Mouse (Mus musculus): Measurements from ENCODE around the gene Srrm3. TPM values are rescaled to one million over a fixed set of nuclear protein-coding genes. Genes with fewer than 3 reads are reported as not detected.

Srrm3 gene
- total and polyA plus RNA-seq, 2 experiments from 2014 or later, result 50.8 to 106 TPM

GRCm38 (mm10) chr5:135911633-135912220 lies 105.0 kb downstream of the Srrm3 start:
- H3K4me3 ChIP-seq (ENCODE audit: low read length), result no peak overlapping the region
- no peak overlapping the region for H3K9ac ChIP-seq (replicated peaks; ENCODE audit: low read length)
- H3K36me3 ChIP-seq (ENCODE audit: insufficient read depth, low read length), result peaks cover 35% of the 10 kb centered on the region
- no peak for TF ChIP-seq CTCF (IDR thresholded peaks at IDR 0.05; ENCODE audit: low read depth)
- no peaks in the 10 kb centered on the region for H3K27me3 ChIP-seq (ENCODE audit: insufficient read depth, low read length)
- H3K4me2 ChIP-seq (ENCODE audit: low read depth, low read length), result no peak overlapping the region
- no peak overlapping the region for H3K27ac ChIP-seq
- DNase-seq (ENCODE audit: low spot score) (no peak), ATAC-seq (no peak)
- no peaks in the 10 kb centered on the region for H3K4me1 ChIP-seq (ENCODE audit: insufficient read depth, low read length)
- H3K9me3 ChIP-seq (ENCODE audit: low read length), result no peaks in the 10 kb centered on the region
- WGBS, result 91% methylated on average over 11 of the region's 11 CpGs

DNA sequence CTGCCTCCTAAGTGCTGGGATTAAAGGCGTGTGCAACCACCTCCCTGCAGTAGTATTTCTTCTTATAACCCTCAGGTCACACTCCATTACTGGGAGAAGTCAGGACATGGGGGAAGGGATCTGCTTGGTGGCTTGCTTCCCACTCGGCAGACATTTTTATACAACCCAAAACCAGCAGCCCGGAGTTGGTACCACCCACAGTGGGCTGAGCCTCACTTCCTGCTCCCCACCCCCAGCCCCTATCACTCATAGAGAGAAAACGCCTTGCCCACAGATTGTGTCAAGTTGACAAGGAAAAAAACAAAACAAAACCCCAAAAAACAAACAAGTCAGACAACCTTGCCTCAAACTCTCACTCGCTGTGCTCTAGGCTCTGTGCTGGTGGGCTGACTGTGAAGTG lies 106.5 kb downstream of the Srrm3 start:
- TF ChIP-seq CTCF (IDR thresholded peaks at IDR 0.05; ENCODE audit: low read depth), result no peak

DNA sequence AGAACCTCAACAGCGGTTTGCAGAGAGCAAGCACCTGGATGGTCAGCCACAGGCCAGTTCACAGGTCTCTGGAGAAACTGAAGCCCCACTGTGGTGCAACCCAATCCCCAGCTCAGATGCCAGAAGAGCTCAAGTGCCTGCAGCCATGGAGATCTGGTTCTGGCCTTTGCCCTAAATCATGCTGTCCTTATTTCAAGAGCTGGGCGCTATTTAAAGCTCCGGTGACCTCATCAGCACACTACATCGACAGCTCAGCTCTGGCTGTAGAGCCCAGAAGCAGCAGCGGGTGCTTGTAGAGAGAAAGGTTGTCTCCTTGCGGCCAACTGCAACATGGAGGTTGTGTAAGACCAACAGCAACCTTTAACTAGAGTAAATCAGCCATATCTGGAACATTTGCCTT lies 107.5 kb downstream of the Srrm3 start:
- ATAC-seq, result no peak
- no peak for DNase-seq (ENCODE audit: low spot score)
- Histone ChIP-seq H3K36me3 (ENCODE audit: insufficient read depth, low read length) (peaks cover 30% of the 10 kb centered on the region), H3K4me2 (ENCODE audit: low read depth, low read length) (no peak overlapping the region), H3K27me3 (ENCODE audit: insufficient read depth, low read length) (no peaks in the 10 kb centered on the region), H3K4me1 (ENCODE audit: insufficient read depth, low read length) (no peaks in the 10 kb centered on the region), H3K9ac (replicated peaks; ENCODE audit: low read length) (no peak overlapping the region), H3K4me3 (ENCODE audit: low read length) (no peak overlapping the region), H3K9me3 (ENCODE audit: low read length) (no peaks in the 10 kb centered on the region), H3K27ac (no peak overlapping the region)
- 78% methylated on average over 6 of the region's 6 CpGs for WGBS
- TF ChIP-seq CTCF (IDR thresholded peaks at IDR 0.05; ENCODE audit: low read depth), result no peak

More for the DNA sequence above, 106.5 kb downstream of the Srrm3 start:
- ATAC-seq, result no peak
- Histone ChIP-seq H3K27me3 (ENCODE audit: insufficient read depth, low read length) (no peaks in the 10 kb centered on the region), H3K4me1 (ENCODE audit: insufficient read depth, low read length) (no peaks in the 10 kb centered on the region), H3K4me3 (ENCODE audit: low read length) (no peak overlapping the region), H3K9ac (replicated peaks; ENCODE audit: low read length) (no peak overlapping the region), H3K4me2 (ENCODE audit: low read depth, low read length) (no peak overlapping the region), H3K36me3 (ENCODE audit: insufficient read depth, low read length) (peaks cover 34% of the 10 kb centered on the region), H3K9me3 (ENCODE audit: low read length) (no peaks in the 10 kb centered on the region), H3K27ac (no peak overlapping the region)
- DNase-seq (ENCODE audit: low spot score), result no peak
- 84% methylated on average over 5 of the region's 5 CpGs for whole genome bisulfite sequencing

DNA sequence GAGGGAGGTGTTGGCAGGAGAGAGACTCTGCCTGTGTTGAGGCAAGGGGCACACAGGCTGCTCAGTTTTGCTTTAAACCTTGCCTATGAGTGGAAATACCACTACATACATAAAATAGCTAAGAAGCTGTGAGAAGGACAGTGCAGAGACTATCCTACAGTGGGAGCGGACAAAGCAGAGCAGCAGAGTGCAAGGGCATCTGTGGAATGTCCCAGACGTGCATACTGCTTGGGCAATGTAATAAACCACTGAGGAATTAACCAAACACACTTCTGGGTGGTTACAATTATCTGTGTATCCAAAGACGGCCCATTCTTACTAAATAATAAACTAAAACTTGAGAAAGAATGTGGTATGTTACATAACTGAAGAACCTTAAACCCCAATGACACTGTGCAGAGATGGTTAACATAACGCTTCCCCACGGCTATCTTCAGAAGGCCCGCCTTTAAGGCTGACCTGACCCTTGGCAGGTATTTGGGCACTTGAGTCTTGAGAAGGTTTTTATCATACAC lies 109.4 kb downstream of the Srrm3 start:
- WGBS, result 88% methylated on average over 6 of the region's 6 CpGs
- ATAC-seq, result no peak
- TF ChIP-seq CTCF (IDR thresholded peaks at IDR 0.05; ENCODE audit: low read depth), result no peak

DNA sequence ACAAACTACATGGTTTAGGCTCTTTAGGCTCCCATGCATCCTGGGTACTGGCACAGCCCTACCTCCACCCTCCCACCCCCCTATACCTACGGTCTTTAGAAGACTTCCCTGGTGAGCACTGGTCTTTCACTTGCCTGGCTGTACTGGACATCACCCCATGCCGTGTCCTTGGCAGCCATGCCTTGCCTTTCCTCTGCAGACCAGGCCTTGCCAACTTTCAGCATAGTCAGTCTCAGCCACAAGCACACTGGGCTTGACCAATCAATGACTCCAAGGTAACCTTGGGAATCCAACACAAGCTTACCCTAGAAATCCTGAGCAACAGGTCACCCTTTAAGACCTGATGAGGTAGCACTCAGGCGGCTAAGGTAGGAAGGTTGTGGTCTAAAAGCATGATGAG lies 109.9 kb downstream of the Srrm3 start:
- Histone ChIP-seq H3K27me3 (ENCODE audit: insufficient read depth, low read length) (no peaks in the 10 kb centered on the region), H3K4me1 (ENCODE audit: insufficient read depth, low read length) (no peaks in the 10 kb centered on the region), H3K27ac (no peak overlapping the region), H3K36me3 (ENCODE audit: insufficient read depth, low read length) (peaks cover 16% of the 10 kb centered on the region; the same call in 1 of the 2 replicates), H3K9me3 (ENCODE audit: low read length) (no peaks in the 10 kb centered on the region), H3K9ac (replicated peaks; ENCODE audit: low read length) (no peak overlapping the region), H3K4me2 (ENCODE audit: low read depth, low read length) (no peak overlapping the region), H3K4me3 (ENCODE audit: low read length) (no peak overlapping the region)
- WGBS, result 82% methylated on average over 3 of the region's 3 CpGs
- DNase-seq (ENCODE audit: low spot score) (no peak), ATAC-seq (no peak)
- no peak for TF ChIP-seq CTCF (IDR thresholded peaks at IDR 0.05; ENCODE audit: low read depth)

More for the DNA sequence above, 109.4 kb downstream of the Srrm3 start:
- H3K9me3 ChIP-seq (ENCODE audit: low read length), result no peaks in the 10 kb centered on the region
- DNase-seq (ENCODE audit: low spot score), result no peak
- no peak overlapping the region for H3K27ac ChIP-seq
- no peak overlapping the region for H3K4me3 ChIP-seq (ENCODE audit: low read length)
- H3K4me2 ChIP-seq (ENCODE audit: low read depth, low read length), result no peak overlapping the region
- no peak overlapping the region for H3K9ac ChIP-seq (replicated peaks; ENCODE audit: low read length)
- no peaks in the 10 kb centered on the region for H3K4me1 ChIP-seq (ENCODE audit: insufficient read depth, low read length)
- H3K36me3 ChIP-seq (ENCODE audit: insufficient read depth, low read length), result peaks cover 20% of the 10 kb centered on the region; the same call in 1 of the 2 replicates
- no peaks in the 10 kb centered on the region for H3K27me3 ChIP-seq (ENCODE audit: insufficient read depth, low read length)

DNA sequence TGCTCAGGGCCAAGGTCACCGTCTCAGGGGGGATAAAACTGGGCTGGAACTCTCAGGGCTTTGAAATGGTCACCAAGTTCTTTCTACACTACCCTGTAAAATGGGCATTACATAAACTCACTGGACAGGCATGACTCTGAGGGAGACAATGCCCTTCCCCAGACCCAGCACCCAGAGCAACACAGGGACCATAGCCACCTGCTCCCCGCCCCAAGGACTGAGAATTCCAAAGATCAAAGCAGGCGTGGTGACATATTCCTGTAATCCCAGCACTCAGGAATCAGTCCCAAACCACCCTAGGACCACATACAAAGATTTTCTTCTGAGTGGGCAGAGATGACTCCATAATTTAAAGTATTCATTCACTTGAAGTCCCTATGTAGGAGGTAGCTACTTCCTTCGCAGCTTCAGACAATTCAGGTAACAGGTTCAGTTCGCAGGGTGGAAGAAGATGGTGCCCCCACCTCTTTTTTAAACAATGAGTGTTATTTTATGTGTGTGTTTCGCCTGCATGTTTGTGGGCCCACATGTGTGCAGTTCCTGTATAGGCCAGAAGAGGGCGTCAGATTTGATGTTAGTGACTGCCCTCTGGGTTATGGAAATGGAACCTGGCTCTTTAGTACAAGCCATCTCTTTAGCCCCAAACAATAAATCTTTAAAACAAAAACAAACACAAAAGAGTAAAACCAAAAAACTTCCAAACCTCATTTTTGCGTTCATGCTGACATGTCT lies 110.8 kb downstream of the Srrm3 start:
- Histone ChIP-seq H3K9ac (replicated peaks; ENCODE audit: low read length) (no peak overlapping the region), H3K9me3 (ENCODE audit: low read length) (no peaks in the 10 kb centered on the region), H3K36me3 (ENCODE audit: insufficient read depth, low read length) (peaks cover 24% of the 10 kb centered on the region; the same call in 1 of the 2 replicates), H3K27me3 (ENCODE audit: insufficient read depth, low read length) (no peaks in the 10 kb centered on the region), H3K4me3 (ENCODE audit: low read length) (no peak overlapping the region), H3K27ac (no peak overlapping the region), H3K4me1 (ENCODE audit: insufficient read depth, low read length) (no peaks in the 10 kb centered on the region), H3K4me2 (ENCODE audit: low read depth, low read length) (no peak overlapping the region)
- ATAC-seq (no peak), DNase-seq (ENCODE audit: low spot score) (no peak)
- TF ChIP-seq CTCF (IDR thresholded peaks at IDR 0.05; ENCODE audit: low read depth), result peak; percentile 46
- 93% methylated on average over 8 of the region's 8 CpGs for WGBS

GRCm38 (mm10) chr5:135918059-135918437 lies 111.4 kb downstream of the Srrm3 start:
- H3K27me3 ChIP-seq (ENCODE audit: insufficient read depth, low read length), result no peaks in the 10 kb centered on the region
- no peak overlapping the region for H3K27ac ChIP-seq
- H3K4me2 ChIP-seq (ENCODE audit: low read depth, low read length), result no peak overlapping the region
- no peak for TF ChIP-seq CTCF (IDR thresholded peaks at IDR 0.05; ENCODE audit: low read depth)
- ATAC-seq (no peak), DNase-seq (ENCODE audit: low spot score) (no peak)
- no peak overlapping the region for H3K9ac ChIP-seq (replicated peaks; ENCODE audit: low read length)
- H3K9me3 ChIP-seq (ENCODE audit: low read length), result no peaks in the 10 kb centered on the region
- no peak overlapping the region for H3K4me3 ChIP-seq (ENCODE audit: low read length)
- H3K36me3 ChIP-seq (ENCODE audit: insufficient read depth, low read length), result peaks cover 28% of the 10 kb centered on the region; the same call in 1 of the 2 replicates
- H3K4me1 ChIP-seq (ENCODE audit: insufficient read depth, low read length), result no peaks in the 10 kb centered on the region
- WGBS, result 95% methylated on average over 5 of the region's 5 CpGs

Data from hindbrain, postnatal 0 days (tissue).